Mouse (Mus musculus) MEL (cell line): ENCODE data around the gene Gga3. TPM values are rescaled to one million over a fixed set of nuclear protein-coding genes. Genes with fewer than 3 reads are reported as not detected.

Experiments
- DNase-seq: peaks from one replicate; pipeline ENCODE4 v3.0.0; 2011; ENCODE audit warnings: low read depth, low spot score
- H3K27ac ChIP-seq: 2 replicates; pipeline ENCODE4 v1.5.1; 2012; ENCODE audit warnings: low read depth, mild to moderate bottlenecking, control low read depth, low read length, moderate library complexity; ENCODE audit not compliant: control insufficient read depth
- H3K27me3 ChIP-seq, 2 experiments: fragments of 150-350 bp in 1 of 2; sonication (generic) in 1 of 2; 2 replicates each; pipeline ENCODE4 v1.6.1; 2012; ENCODE audit warnings: low read length in 2 of 2, mild to moderate bottlenecking in 2 of 2, improper control_type of control experiment in 1 of 2, moderate library complexity in 1 of 2; ENCODE audit not compliant: insufficient read depth in 2 of 2, control insufficient read depth in 1 of 2
- H3K36me3 ChIP-seq, 2 experiments: 2 replicates each; pipeline ENCODE4 v1.6.1; 2012 to 2014; ENCODE audit warnings: low read length in 2 of 2, improper control_type of control experiment in 1 of 2, inconsistent platforms in 1 of 2, mild to moderate bottlenecking in 1 of 2; ENCODE audit not compliant: insufficient read depth in 2 of 2, control insufficient read depth in 1 of 2
- H3K4me1 ChIP-seq, 2 experiments: fragments of 150-350 bp in 1 of 2; sonication (generic) in 1 of 2; 2 replicates each; pipeline ENCODE4 v1.6.1; 2012; ENCODE audit warnings: low read length in 2 of 2, improper control_type of control experiment in 1 of 2, mild to moderate bottlenecking in 1 of 2; ENCODE audit not compliant: insufficient read depth in 2 of 2, control insufficient read depth in 1 of 2
- H3K4me3 ChIP-seq, 2 experiments: fragments of 150-350 bp in 1 of 2; sonication (generic) in 1 of 2; 2 replicates each; pipeline ENCODE4 v1.5.1; 2012; ENCODE audit warnings: low read depth in 2 of 2, low read length in 2 of 2, mild to moderate bottlenecking in 2 of 2, moderate library complexity in 2 of 2, control low read depth in 1 of 2, improper control_type of control experiment in 1 of 2; ENCODE audit not compliant: control insufficient read depth in 1 of 2, insufficient read depth in 1 of 2
- H3K79me2 ChIP-seq: 2 replicates; pipeline ENCODE4 v1.6.1; 2012; ENCODE audit warnings: mild to moderate bottlenecking, low read length, moderate library complexity; ENCODE audit not compliant: control insufficient read depth, poor library complexity, insufficient read depth
- H3K9ac ChIP-seq: 2 replicates; pipeline ENCODE4 v1.6.1; 2012; ENCODE audit warnings: low read depth, mild to moderate bottlenecking, control low read depth, low read length, moderate library complexity; ENCODE audit not compliant: control insufficient read depth, poor library complexity, severe bottlenecking
- H3K9me3 ChIP-seq: fragments of 150-350 bp; sonication (generic); replicated peaks from 2 replicates; pipeline ENCODE4 v1.6.1; 2012; ENCODE audit warnings: mild to moderate bottlenecking, low read length, improper control_type of control experiment, moderate library complexity; ENCODE audit not compliant: insufficient read depth
- BHLHE40 ChIP-seq: IDR thresholded peaks from 2 replicates; pipeline ENCODE4 v1.6.1; 2012; ENCODE audit warnings: low read depth, mild to moderate bottlenecking, inconsistent platforms, low read length, improper control_type of control experiment, borderline replicate concordance
- CHD1 ChIP-seq: IDR thresholded peaks from 2 replicates; pipeline ENCODE4 v1.6.1; 2012; ENCODE audit warnings: low read depth, mild to moderate bottlenecking, inconsistent platforms, low read length, improper control_type of control experiment
- E2F4 ChIP-seq: IDR thresholded peaks from 2 replicates; pipeline ENCODE4 v1.6.1; 2011; ENCODE audit warnings: low read depth, low read length, improper control_type of control experiment, borderline replicate concordance
- HCFC1 ChIP-seq: IDR thresholded peaks from 2 replicates; pipeline ENCODE4 v1.6.1; 2012; ENCODE audit warnings: low read depth, mild to moderate bottlenecking, inconsistent platforms, low read length, improper control_type of control experiment, moderate library complexity
- JUND ChIP-seq: IDR thresholded peaks from 2 replicates; pipeline ENCODE4 v1.6.1; 2011; ENCODE audit warnings: low read depth, mild to moderate bottlenecking, improper control_type of control experiment, low read length
- KAT2A ChIP-seq: conservative IDR thresholded peaks from 2 replicates; pipeline ENCODE4 v1.6.1; 2012; ENCODE audit warnings: low read depth, low read length, improper control_type of control experiment, inconsistent platforms
- MAFK ChIP-seq: IDR thresholded peaks from 2 replicates; pipeline ENCODE4 v1.6.1; 2011; ENCODE audit warnings: low read depth, mild to moderate bottlenecking, low read length, improper control_type of control experiment, borderline replicate concordance
- MAX ChIP-seq: IDR thresholded peaks from 2 replicates; pipeline ENCODE4 v1.6.1; 2011; ENCODE audit warnings: low read length, improper control_type of control experiment
- MEF2A ChIP-seq: IDR thresholded peaks from 2 replicates; pipeline ENCODE4 v1.6.1; 2014; ENCODE audit warnings: low read depth, mild to moderate bottlenecking, inconsistent platforms, low read length, improper control_type of control experiment; ENCODE audit not compliant: poor library complexity, insufficient replicate concordance, severe bottlenecking; ENCODE audit errors: extremely low read depth
- NELFE ChIP-seq: IDR thresholded peaks from 2 replicates; pipeline ENCODE4 v1.6.1; 2011; ENCODE audit warnings: low read depth, low read length, improper control_type of control experiment
- POLR2AphosphoS5 ChIP-seq: IDR thresholded peaks from 2 replicates; pipeline ENCODE4 v1.6.1; 2012; ENCODE audit warnings: low read depth, borderline replicate concordance, mild to moderate bottlenecking, inconsistent platforms, low read length, moderate library complexity, mixed read lengths
- SIN3A ChIP-seq: IDR thresholded peaks from 2 replicates; pipeline ENCODE4 v1.6.1; 2012; ENCODE audit warnings: low read length, improper control_type of control experiment, inconsistent platforms
- SMC3 ChIP-seq: IDR thresholded peaks from 2 replicates; pipeline ENCODE4 v1.6.1; 2011; ENCODE audit warnings: low read depth, low read length, improper control_type of control experiment
- TAL1 ChIP-seq: IDR thresholded peaks from 2 replicates; pipeline ENCODE4 v1.6.1; 2012; ENCODE audit warnings: mild to moderate bottlenecking, inconsistent platforms, low read length, moderate library complexity, mixed read lengths
- TBP ChIP-seq: IDR thresholded peaks from 2 replicates; pipeline ENCODE4 v1.8.0; 2011; ENCODE audit warnings: low read depth, low read length, improper control_type of control experiment
- USF1 ChIP-seq: IDR thresholded peaks from 2 replicates; pipeline ENCODE4 v1.6.1; 2014; ENCODE audit warnings: low read depth, mild to moderate bottlenecking, inconsistent platforms, low read length, improper control_type of control experiment, moderate library complexity
- polyA plus RNA-seq, 2 experiments: library from polyadenylated mRNA; stranded (reverse) in 1 of 2; unstranded in 1 of 2; fragments of >175 nt in 1 of 2; fragments of >200 nt in 1 of 2; gene quantifications; 2 replicates each; pipeline versions ENCODE4 v1.2.1 to v1.2.4; 2012; ENCODE audit warnings: low replicate concordance in 2 of 2, low read depth in 1 of 2; ENCODE audit not compliant: insufficient read length in 2 of 2, insufficient read depth in 1 of 2, missing spikeins in 1 of 2
- total RNA-seq: library from RNA; depleted of rRNA; stranded (reverse); fragments of 300-350 nt; gene quantifications from 2 replicates; pipeline ENCODE4 v1.2.3, GENCODE M21; 2012

Gga3 gene
- total and polyA plus RNA-seq, 3 experiments, result 28.6 to 59.9 TPM; not detected in 1

- H3K27me3 ChIP-seq, result no peaks in the 10 kb centered on the region
- peaks cover 0 to 6% of the 10 kb centered on the region in 2 experiments; a peak in 2 of 4 replicates for H3K4me1 ChIP-seq
- peaks cover 0 to 5% of the 10 kb centered on the region in 2 experiments; a peak in 3 of 4 replicates for H3K36me3 ChIP-seq
- no peaks in the 10 kb centered on the region for H3K9me3 ChIP-seq
- TF ChIP-seq KAT2A (no peak), MEF2A (no peak), BHLHE40 (no peak), TAL1 (no peak), POLR2AphosphoS5 (no peak), MAX (no peak), CHD1 (no peak), NELFE (no peak), HCFC1 (no peak), JUND (no peak)
- peaks cover 5% of the 10 kb centered on the region; the same call in 1 of the 2 replicates for H3K79me2 ChIP-seq
- H3K27ac ChIP-seq, result no peak overlapping the region
- H3K9ac ChIP-seq, result no peak overlapping the region
- no peak overlapping the region for H3K4me3 ChIP-seq
- no peak for DNase-seq
Observed at GRCm38 (mm10) chr11:115616893-115617292, 13.0 kb upstream of the Gga3 start.

- H3K4me1 ChIP-seq, result peaks cover 3 to 10% of the 10 kb centered on the region in 2 experiments; a peak in 3 of 4 replicates
- H3K9me3 ChIP-seq, result no peaks in the 10 kb centered on the region
- DNase-seq, result no peak
- H3K79me2 ChIP-seq, result peaks cover 5% of the 10 kb centered on the region; the same call in 1 of the 2 replicates
- H3K4me3 ChIP-seq, result no peak overlapping the region
- peaks cover 0 to 7% of the 10 kb centered on the region in 2 experiments; a peak in 3 of 4 replicates for H3K36me3 ChIP-seq
- H3K27me3 ChIP-seq, result no peaks in the 10 kb centered on the region
- no peak overlapping the region for H3K9ac ChIP-seq
- H3K27ac ChIP-seq, result no peak overlapping the region
- TF ChIP-seq USF1 (no peak), SMC3 (no peak), MAFK (no peak), E2F4 (no peak), TBP (no peak), SIN3A (no peak), MEF2A (no peak)
Observed at GRCm38 (mm10) chr11:115616371-115616770, 12.5 kb upstream of the Gga3 start.
